ENCODE assay signal across 31 mouse cellular contexts in the genomic region with DNA sequence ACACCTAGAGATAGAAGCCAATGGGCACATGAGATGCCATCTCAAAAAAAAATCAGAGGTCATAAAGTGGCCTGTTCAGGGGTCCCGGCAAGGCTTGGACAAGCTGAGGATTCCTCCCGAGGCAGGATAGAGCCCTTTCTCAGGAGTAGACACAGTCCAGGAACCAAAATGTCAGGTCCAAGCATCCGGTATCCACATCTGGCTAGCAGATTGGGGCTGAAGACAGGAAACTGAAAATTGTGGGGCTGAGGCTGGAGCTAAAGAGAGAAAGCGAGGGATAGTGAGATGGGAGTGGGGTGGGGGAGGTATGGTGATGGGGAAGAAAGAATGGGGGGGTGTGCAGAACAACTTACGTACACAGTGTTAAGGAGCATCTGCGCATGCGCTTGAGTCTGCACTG. TPM values are rescaled to one million over a fixed set of nuclear protein-coding genes. Genes with fewer than 3 reads are reported as not detected.
DNase-seq lines count a peak whose midpoint lies in the region; ATAC-seq lines count a peak whose summit lies in the region.
"Had no signal": no experiment of that assay in that cellular context is flagged by ENCODE, and none has a peak within 500 bp of the region (broad histone marks: within the 10 kb centered on the region; RNA-seq: fewer than 3 reads in every experiment).

No protein-coding gene starts in this region.

- peak overlapping the region; percentile 61 for H3K27ac ChIP-seq in embryonic facial prominence, embryonic 10.5 days (replicated peaks)
- H3K27ac ChIP-seq in embryonic facial prominence, embryonic 12.5 days = peak overlapping the region; percentile 60; the same call in 1 of the 2 replicates
- H3K27ac ChIP-seq in limb, embryonic 10.5 days = peak overlapping the region; percentile 44
- no peak overlapping the region for H3K27ac ChIP-seq in midbrain, embryonic 13.5 days
- H3K27ac ChIP-seq in intestine, embryonic 16.5 days (ENCODE audit: low read length) = no peak overlapping the region
- H3K27ac ChIP-seq: embryonic facial prominence, embryonic 13.5 days; forebrain, embryonic 10.5 days; forebrain, embryonic 13.5 days; heart, embryonic 15.5 days; hindbrain, embryonic 10.5 days; hindbrain, embryonic 13.5 days; intestine, embryonic 15.5 days had no signal

- no peaks in the 10 kb centered on the region for H3K36me3 ChIP-seq in embryonic facial prominence, embryonic 10.5 days (replicated peaks)
- H3K36me3 ChIP-seq in embryonic facial prominence, embryonic 12.5 days = no peaks in the 10 kb centered on the region
- no peaks in the 10 kb centered on the region for H3K36me3 ChIP-seq in limb, embryonic 10.5 days
- H3K36me3 ChIP-seq in midbrain, embryonic 13.5 days = no peaks in the 10 kb centered on the region
- H3K36me3 ChIP-seq in intestine, embryonic 16.5 days (ENCODE audit: control insufficient read depth, insufficient read depth, low read length) = no peaks in the 10 kb centered on the region
- H3K36me3 ChIP-seq: embryonic facial prominence, embryonic 13.5 days; G1E; heart, embryonic 12.5 days; heart, embryonic 15.5 days; hindbrain, embryonic 13.5 days; intestine, embryonic 15.5 days had no signal

- H3K9ac ChIP-seq in embryonic facial prominence, embryonic 12.5 days = no peak overlapping the region
- H3K9ac ChIP-seq in midbrain, embryonic 13.5 days (replicated peaks) = no peak overlapping the region
- no peak overlapping the region for H3K9ac ChIP-seq in intestine, embryonic 16.5 days (ENCODE audit: low read depth, low read length)
- H3K9ac ChIP-seq: embryonic facial prominence, embryonic 13.5 days; forebrain, embryonic 13.5 days; heart, embryonic 12.5 days; heart, embryonic 15.5 days; hindbrain, embryonic 13.5 days; intestine, embryonic 15.5 days had no signal

- H3K4me2 ChIP-seq in embryonic facial prominence, embryonic 12.5 days (replicated peaks) = no peak overlapping the region
- H3K4me2 ChIP-seq in midbrain, embryonic 13.5 days (replicated peaks) = no peak overlapping the region
- no peak overlapping the region for H3K4me2 ChIP-seq in intestine, embryonic 16.5 days (ENCODE audit: low read depth, low read length)
- H3K4me2 ChIP-seq: embryonic facial prominence, embryonic 13.5 days; forebrain, embryonic 13.5 days; heart, embryonic 12.5 days; heart, embryonic 15.5 days; hindbrain, embryonic 13.5 days; intestine, embryonic 15.5 days had no signal

- peaks cover 26% of the 10 kb centered on the region for H3K4me1 ChIP-seq in embryonic facial prominence, embryonic 10.5 days
- peaks cover 19% of the 10 kb centered on the region for H3K4me1 ChIP-seq in embryonic facial prominence, embryonic 12.5 days
- H3K4me1 ChIP-seq in limb, embryonic 10.5 days = peaks cover 20% of the 10 kb centered on the region
- H3K4me1 ChIP-seq in midbrain, embryonic 13.5 days (replicated peaks) = peaks cover 24% of the 10 kb centered on the region
- no peaks in the 10 kb centered on the region for H3K4me1 ChIP-seq in intestine, embryonic 16.5 days (ENCODE audit: control insufficient read depth, insufficient read depth, low read length)
- H3K4me1 ChIP-seq: heart, embryonic 12.5 days; heart, embryonic 15.5 days; intestine, embryonic 15.5 days had no signal

- WGBS in embryonic facial prominence, embryonic 10.5 days = 64% methylated on average over 7 of the region's 7 CpGs
- 63% methylated on average over 7 of the region's 7 CpGs for WGBS in embryonic facial prominence, embryonic 12.5 days
- 65% methylated on average over 7 of the region's 7 CpGs for WGBS in limb, embryonic 10.5 days
- WGBS in midbrain, embryonic 13.5 days = 93% methylated on average over 7 of the region's 7 CpGs
- WGBS in intestine, embryonic 16.5 days = 83% methylated on average over 7 of the region's 7 CpGs

- ATAC-seq in embryonic facial prominence, embryonic 12.5 days (ENCODE audit: insufficient number of reproducible peaks, insufficient read depth, low FRiP score, low TSS enrichment) = no peak; the same call in 1 of the 2 replicates
- no peak for ATAC-seq in midbrain, embryonic 13.5 days
- ATAC-seq in intestine, embryonic 16.5 days = no peak
- ATAC-seq: forebrain, embryonic 13.5 days; forebrain, embryonic 16.5 days; hindbrain, embryonic 16.5 days; intestine, embryonic 15.5 days; Patski had no signal

- peak; percentile 42 for DNase-seq in embryo, embryonic 11 days
- DNase-seq in embryo, embryonic 9.5 days (ENCODE audit: extremely low spot score) = no peak
- peak; percentile 60 for DNase-seq in embryonic facial prominence, embryonic 10.5 days (ENCODE audit: low spot score)
- no peak for DNase-seq in limb, embryonic 10.5 days (ENCODE audit: low spot score)
- no peak for DNase-seq in lung, adult 18-20 months
- DNase-seq: adrenal gland, postnatal 10 days; adrenal gland, postnatal 36 days; B cell, adult 2 months; cerebellum, adult 11 months; cerebellum, adult 2 months; cerebellum, adult 9-11 months; cerebellum, postnatal 25 days; gastrocnemius, postnatal 25 days; heart, adult 18-20 months; heart, postnatal 10 days; heart, postnatal 36 days had no signal

- H3K9me3 ChIP-seq in embryonic facial prominence, embryonic 10.5 days = peaks cover 10% of the 10 kb centered on the region; the same call in 1 of the 2 replicates
- peaks cover 5% of the 10 kb centered on the region; the same call in 1 of the 2 replicates for H3K9me3 ChIP-seq in embryonic facial prominence, embryonic 12.5 days
- H3K9me3 ChIP-seq in limb, embryonic 10.5 days (replicated peaks) = 0 out of 2 replicates have a peak, but pooled peaks cover 6% of the 10 kb centered on the region
- no peaks in the 10 kb centered on the region for H3K9me3 ChIP-seq in midbrain, embryonic 13.5 days
- no peaks in the 10 kb centered on the region for H3K9me3 ChIP-seq in intestine, embryonic 16.5 days (ENCODE audit: control insufficient read depth, low read length)
- H3K9me3 ChIP-seq: heart, embryonic 15.5 days; hindbrain, embryonic 13.5 days; intestine, embryonic 15.5 days had no signal

- no peaks in the 10 kb centered on the region for H3K27me3 ChIP-seq in embryonic facial prominence, embryonic 10.5 days (replicated peaks; ENCODE audit: low read depth, poor library complexity, severe bottlenecking)
- no peaks in the 10 kb centered on the region for H3K27me3 ChIP-seq in embryonic facial prominence, embryonic 12.5 days
- H3K27me3 ChIP-seq in limb, embryonic 10.5 days (ENCODE audit: low read depth, poor library complexity, severe bottlenecking) = no peaks in the 10 kb centered on the region
- H3K27me3 ChIP-seq in midbrain, embryonic 13.5 days = no peaks in the 10 kb centered on the region
- H3K27me3 ChIP-seq in intestine, embryonic 16.5 days (replicated peaks; ENCODE audit: control insufficient read depth, insufficient read depth, low read length) = no peaks in the 10 kb centered on the region
- H3K27me3 ChIP-seq: embryonic facial prominence, embryonic 13.5 days; heart, embryonic 12.5 days; heart, embryonic 15.5 days; hindbrain, embryonic 13.5 days; intestine, embryonic 15.5 days; Patski had no signal

- H3K4me3 ChIP-seq in embryonic facial prominence, embryonic 10.5 days = no peak overlapping the region
- no peak overlapping the region for H3K4me3 ChIP-seq in embryonic facial prominence, embryonic 12.5 days
- no peak overlapping the region for H3K4me3 ChIP-seq in limb, embryonic 10.5 days
- no peak overlapping the region for H3K4me3 ChIP-seq in midbrain, embryonic 13.5 days (replicated peaks)
- H3K4me3 ChIP-seq in intestine, embryonic 16.5 days (ENCODE audit: low read length) = no peak overlapping the region
- H3K4me3 ChIP-seq: embryonic facial prominence, embryonic 13.5 days; forebrain, embryonic 10.5 days; forebrain, embryonic 13.5 days; heart, embryonic 12.5 days; heart, embryonic 15.5 days; hindbrain, embryonic 10.5 days; hindbrain, embryonic 13.5 days; intestine, embryonic 15.5 days had no signal

RNA-seq across cellular contexts. Expression of a gene that starts 25.1 kb away (rescaled TPM):
- 13.3 and 13.8 TPM in 2 replicates for polyA plus RNA-seq in embryonic facial prominence, embryonic 10.5 days (2016; fragmentation: Nextera tagmentation; extraction: Ambion mirVana)
- polyA plus RNA-seq in embryonic facial prominence, embryonic 12.5 days (2016; fragmentation: Nextera tagmentation; extraction: Ambion mirVana) = 23.1 and 24.2 TPM in 2 replicates
- polyA plus RNA-seq in limb, embryonic 10.5 days (2016; fragmentation: Nextera tagmentation; extraction: Ambion mirVana) = 8.8 and 9.3 TPM in 2 replicates
- 18.7 and 23.5 TPM in 2 replicates for polyA plus RNA-seq in midbrain, embryonic 13.5 days (2015; fragmentation: Nextera tagmentation; extraction: Ambion mirVana)
- 10.7 and 11.3 TPM in 2 replicates for polyA plus RNA-seq in intestine, embryonic 16.5 days (2015; fragmentation: Nextera tagmentation; extraction: Ambion mirVana)
- polyA plus RNA-seq: G1E had no signal

Comparison
In these comparisons a context has a peak if more than half of its experiments do, and no peak if none do; other contexts are left out.
1. DNase-seq: peak in embryo, embryonic 11 days (single experiment) and embryonic facial prominence, embryonic 10.5 days (single experiment); none in embryo, embryonic 9.5 days (single experiment), limb, embryonic 10.5 days (single experiment) and lung, adult 18-20 months (0 of 2).
2. H3K27ac ChIP-seq: peak in embryonic facial prominence, embryonic 10.5 days (single experiment), embryonic facial prominence, embryonic 12.5 days (single experiment) and limb, embryonic 10.5 days (single experiment); none in midbrain, embryonic 13.5 days (single experiment) and intestine, embryonic 16.5 days (single experiment).